Mouse (Mus musculus): ENCODE data around the gene Ankrd1.

DNA sequence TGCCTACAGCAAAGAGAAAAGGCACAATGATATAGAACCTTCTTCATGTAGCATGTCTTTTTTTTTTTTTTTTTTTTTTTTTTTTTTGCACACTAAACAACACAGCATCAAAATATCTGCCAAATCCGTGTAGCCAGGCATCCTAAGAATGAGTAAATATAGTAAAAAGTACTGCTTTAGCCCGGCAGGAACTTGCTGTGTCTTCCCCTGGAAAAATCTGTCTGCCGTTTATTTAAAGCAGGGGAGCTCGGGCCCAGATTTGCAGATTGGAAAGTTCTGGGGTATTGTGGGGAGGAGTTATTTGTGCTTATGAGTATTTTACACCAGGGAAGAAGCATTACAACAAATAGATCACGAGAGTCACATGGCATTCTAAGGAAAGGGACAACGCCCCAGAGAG lies 12.1 kb upstream of the Ankrd1 start:
- TF ChIP-seq CTCF (IDR thresholded peaks at IDR 0.05; ENCODE audit: borderline replicate concordance, extremely low read depth, insufficient read depth, insufficient read length) (no peak), POLR2A (IDR thresholded peaks at IDR 0.05; ENCODE audit: borderline replicate concordance, extremely low read depth, insufficient read depth, insufficient read length, poor library complexity, severe bottlenecking) (no peak)

Measured in brain, embryonic 14.5 days (tissue).